Mouse (Mus musculus) gonadal fat pad, adult 2 months (tissue): ENCODE results near the gene Det1. TPM values are rescaled to one million over a fixed set of nuclear protein-coding genes. Genes with fewer than 3 reads are reported as not detected.
A peak's percentile ranks its signal among the peaks of the same experiment; 100 is the strongest.

Source experiments
- DNase-seq: peaks from one replicate; pipeline ENCODE4 v3.0.0-alpha.2; 2012; ENCODE audit warnings: low read depth
- polyA plus RNA-seq: library from polyadenylated mRNA; depleted of rRNA; stranded (reverse); fragments of >200 nt; gene quantifications from 2 replicates; pipeline ENCODE4 v1.2.3, GENCODE M21; 2012

The Det1 gene
- polyA plus RNA-seq, 1 experiment, result 16.7 TPM

DNA sequence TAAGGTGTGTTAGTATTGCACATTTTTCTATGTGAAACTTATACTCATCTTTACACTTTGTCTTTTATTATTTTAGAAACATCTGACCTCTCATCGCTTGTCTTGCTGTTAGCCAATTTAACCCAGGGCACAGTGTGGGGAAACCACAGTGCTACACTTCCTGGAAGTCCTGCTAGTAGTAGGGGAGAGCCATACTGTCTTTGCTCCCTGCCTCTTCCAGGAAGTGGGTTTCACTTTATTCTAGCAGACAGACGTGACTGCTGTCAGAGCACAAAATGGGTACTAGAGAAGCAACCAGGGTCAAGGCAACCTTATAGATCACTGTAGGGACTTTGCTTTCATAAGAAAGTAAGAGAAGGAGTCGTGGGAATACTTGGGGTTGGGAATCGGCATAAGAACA is 7.0 kb upstream of the Det1 start:
- DNase-seq, result no peak

DNA sequence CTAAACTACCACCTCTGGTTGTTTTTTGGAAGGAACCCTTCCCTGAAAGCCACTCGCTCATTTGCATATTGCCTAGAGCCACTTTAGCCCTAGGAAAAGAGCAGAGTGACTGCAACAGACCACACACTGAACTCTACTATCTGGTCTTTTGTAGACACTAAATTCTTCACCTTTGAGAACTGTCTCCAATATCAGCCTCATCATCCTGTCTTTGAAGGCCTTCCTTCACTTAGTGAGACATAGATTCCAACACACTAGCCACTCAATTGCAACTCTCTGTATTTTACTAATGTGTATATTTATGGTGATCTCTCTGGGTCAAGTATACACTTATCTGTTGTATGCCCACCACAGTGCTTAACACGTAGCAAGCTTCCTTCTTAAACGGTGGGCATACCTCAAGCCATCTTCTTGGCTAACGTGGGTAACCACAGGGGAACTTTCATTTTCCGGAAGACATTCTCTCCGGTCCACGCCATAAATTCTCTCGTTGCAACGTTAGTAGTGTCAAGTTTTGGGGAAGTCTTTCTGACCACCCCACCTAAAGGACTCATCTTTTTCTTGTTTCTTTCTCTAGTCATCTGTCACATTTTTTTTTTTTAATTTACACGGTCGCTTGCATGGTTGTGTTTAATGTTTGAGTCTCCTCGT is 872 bp downstream of the Det1 start:
- DNase-seq, result no peak

DNA sequence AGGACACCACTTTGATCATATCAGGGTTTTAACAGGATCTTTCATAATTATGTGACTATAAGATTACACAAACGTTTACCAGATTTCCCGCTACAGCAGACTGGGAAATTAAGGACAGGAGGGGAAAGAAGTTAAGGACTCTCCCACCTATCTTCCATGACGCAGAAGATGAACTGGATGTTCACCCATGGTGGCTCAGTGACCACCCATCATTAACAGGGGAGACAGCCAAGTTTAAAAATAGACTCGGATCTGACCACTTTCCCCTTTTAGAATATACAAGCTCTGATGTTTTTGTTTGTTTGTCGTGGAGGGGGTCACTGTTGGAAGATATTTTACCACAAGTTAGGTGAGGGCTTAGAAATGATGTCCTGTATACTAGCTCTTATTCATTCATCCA is 5.5 kb downstream of the Det1 start:
- no peak for DNase-seq

DNA sequence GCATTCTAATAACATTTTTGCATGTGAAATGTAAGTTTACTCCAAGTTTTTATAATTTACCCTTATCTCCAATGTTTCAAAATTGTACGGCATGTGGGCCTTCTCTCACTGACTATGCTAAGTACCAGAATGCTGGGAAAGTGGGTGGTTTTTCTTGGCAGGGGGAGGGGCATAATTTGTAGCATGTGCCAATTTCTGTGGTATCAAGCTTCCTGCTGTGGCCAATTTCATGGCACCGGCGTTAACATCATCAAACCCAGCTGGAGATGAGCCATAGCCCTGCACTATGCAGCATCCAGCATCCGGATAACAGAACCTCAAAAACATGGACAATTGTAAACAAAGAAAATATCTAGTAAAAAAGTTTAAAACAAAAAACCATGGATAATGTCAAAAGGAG is 9.8 kb downstream of the Det1 start:
- no peak for DNase-seq

GRCm38 (mm10) chr7:78835656-78836055 is 11.4 kb downstream of the Det1 start:
- DNase-seq, result no peak

DNA sequence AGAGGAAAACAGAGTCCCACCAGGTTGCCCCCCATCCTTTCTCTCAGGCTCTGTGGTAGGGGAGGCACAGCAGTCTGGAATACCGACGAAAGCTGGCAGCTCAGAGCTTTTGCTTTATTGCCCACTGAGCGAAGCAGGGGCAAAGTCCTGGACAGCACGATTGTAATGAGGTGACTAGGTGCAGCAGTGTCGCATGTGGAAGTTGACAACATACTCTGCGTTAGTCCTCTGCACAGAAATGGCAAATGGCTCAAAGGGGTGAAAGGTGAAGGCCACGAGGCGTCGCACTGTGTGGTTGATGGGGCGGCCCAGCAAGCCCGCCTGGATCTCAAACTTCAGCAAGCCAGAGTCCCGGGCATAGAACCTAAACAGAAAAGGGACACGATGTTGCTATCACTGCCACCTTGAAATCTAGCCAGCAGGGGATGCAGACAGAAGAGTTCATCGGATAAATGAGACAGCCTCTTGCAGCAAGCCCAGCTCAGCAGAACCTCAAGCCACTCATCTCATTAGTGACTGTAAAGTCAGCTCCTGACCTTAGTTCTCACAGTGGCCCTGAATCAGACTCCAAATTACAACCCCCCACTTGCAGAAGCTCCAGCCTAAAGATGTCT is 19.2 kb downstream of the Det1 start:
- no peak for DNase-seq

- no peak for DNase-seq
Measured at GRCm38 (mm10) chr7:78826682-78827385, 20.2 kb downstream of the Det1 start.

DNA sequence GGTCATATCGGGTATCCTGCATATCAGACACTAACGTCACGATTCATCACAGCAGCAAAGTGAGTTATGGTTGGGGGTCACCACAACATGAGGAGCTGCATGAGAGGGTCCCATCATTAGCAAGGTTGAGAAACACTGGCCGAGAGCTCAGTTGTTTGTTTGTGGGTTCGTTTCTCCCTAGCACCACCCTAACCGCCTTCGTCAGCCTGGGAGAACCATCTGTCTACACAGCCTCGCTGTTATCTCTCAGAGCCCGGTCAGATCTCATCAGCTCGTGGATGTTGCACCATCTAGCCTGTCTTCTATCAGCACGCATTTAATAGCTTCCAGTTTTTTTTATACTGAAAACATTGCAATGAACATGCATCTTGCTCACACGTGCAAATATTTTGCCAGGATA is 28.7 kb downstream of the Det1 start:
- DNase-seq, result no peak

- DNase-seq, result no peak
Measured at GRCm38 (mm10) chr7:78814766-78815165, 32.3 kb downstream of the Det1 start.

DNA sequence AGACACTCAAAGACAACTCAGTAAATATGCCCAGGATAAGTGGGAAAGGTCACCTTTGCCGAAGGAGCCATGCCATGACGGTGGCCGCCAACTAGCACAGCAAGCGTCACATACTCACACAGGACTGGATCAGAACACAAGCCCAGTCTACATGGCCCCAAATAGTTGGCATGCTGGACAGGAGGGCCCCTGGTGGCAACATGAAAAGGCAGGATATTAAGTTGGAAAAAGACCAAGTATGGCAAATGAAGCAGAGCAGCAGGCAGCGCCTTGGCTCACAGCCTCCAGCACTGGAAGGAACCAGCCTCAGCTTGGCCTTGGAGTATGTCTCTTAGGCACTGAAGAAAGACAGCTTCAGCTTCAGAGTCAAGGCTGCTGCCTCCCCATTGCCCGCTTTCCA is 33.3 kb downstream of the Det1 start:
- DNase-seq, result no peak

- DNase-seq, result no peak
Measured at GRCm38 (mm10) chr7:78807192-78807591, 39.9 kb downstream of the Det1 start.

DNA sequence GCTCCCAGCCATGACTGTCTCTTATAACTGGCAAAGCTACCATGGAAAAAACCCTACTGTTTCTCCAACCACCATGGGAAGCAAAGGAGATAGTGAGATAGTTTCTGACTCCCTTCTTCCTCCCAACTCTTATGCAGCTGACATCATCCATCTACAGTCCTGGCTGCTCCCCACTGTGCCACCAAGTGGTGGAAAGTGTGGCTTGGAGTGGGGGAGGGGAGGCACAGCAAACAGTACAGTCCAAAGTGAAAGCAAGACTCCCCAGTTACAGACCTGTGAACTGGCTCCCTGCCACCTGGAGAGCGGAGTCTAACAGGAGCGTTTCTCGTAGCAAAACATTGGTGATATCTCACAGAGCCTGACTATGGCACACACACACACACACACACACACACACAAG is 43.2 kb downstream of the Det1 start:
- DNase-seq, result no peak

DNA sequence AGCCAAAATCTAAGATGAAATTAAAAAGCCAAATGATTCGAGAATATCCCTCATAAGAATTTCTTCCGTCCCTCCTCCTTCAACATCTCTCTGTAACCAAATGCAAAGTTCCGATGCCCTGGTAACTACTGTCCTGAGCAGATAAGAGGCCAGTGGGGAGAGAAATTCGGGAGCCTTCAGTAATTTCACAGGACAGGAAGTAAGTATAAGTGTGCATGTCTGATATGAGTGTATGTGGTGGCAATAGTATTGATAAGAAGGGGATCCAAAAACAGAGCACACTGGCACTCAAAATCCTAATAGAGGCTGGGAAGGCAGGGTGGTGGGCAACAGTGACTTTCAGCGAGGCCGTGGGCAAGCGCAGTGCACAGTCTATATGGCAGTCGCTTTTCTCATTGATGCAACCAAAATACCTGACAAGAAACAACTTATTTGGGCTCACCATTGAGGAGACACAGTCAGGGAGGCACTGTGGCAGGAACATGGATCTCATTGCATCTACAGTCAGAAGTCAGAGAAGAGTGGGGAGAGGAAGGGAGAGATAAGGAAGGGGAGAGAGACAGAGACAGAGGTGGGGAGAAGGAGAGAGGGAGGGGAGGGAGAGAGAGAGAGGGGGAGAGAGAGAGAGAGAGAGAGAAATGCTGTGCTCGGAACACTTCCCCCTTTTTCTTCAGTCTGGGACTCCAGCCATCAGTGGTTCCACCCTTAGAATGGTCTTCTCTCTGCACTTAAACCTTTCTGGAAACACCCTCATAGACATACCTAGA is 47.1 kb downstream of the Det1 start:
- no peak for DNase-seq

DNA sequence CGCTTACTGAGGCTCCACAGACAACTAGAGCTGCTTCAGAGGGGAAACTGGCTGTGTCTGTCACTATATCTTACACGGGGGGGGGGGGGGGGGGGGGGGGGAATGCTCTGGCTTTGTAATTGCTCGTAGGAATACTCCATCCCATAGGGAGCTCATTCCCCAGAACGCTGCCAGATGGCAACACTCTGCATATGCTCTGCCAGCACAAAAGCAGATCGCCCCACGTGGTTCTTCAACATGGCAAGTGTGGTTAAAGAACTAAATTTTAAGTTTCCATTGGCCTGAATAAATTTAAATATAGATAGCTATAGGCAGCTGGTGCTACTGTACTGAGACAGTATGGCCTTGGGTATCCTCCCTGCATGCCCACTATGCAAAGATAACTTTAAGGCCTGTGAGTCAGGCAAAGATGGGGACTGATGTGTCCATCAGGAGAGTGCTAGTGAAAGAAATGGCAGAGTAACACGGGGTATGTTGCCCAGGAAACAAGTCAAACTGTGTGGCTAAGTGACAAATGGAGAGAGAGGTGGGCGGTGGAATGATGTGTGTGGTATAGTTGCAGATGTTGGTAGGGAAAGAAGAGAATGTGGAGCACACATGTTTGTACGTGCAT is 49.1 kb downstream of the Det1 start:
- DNase-seq, result no peak

- no peak for DNase-seq
Measured at GRCm38 (mm10) chr7:78796624-78797023, 50.4 kb downstream of the Det1 start.

GRCm38 (mm10) chr7:78794571-78795092 is 52.4 kb downstream of the Det1 start:
- peak; percentile 63 for DNase-seq

GRCm38 (mm10) chr7:78793895-78794570 is 53.0 kb downstream of the Det1 start:
- DNase-seq, result no peak

DNA sequence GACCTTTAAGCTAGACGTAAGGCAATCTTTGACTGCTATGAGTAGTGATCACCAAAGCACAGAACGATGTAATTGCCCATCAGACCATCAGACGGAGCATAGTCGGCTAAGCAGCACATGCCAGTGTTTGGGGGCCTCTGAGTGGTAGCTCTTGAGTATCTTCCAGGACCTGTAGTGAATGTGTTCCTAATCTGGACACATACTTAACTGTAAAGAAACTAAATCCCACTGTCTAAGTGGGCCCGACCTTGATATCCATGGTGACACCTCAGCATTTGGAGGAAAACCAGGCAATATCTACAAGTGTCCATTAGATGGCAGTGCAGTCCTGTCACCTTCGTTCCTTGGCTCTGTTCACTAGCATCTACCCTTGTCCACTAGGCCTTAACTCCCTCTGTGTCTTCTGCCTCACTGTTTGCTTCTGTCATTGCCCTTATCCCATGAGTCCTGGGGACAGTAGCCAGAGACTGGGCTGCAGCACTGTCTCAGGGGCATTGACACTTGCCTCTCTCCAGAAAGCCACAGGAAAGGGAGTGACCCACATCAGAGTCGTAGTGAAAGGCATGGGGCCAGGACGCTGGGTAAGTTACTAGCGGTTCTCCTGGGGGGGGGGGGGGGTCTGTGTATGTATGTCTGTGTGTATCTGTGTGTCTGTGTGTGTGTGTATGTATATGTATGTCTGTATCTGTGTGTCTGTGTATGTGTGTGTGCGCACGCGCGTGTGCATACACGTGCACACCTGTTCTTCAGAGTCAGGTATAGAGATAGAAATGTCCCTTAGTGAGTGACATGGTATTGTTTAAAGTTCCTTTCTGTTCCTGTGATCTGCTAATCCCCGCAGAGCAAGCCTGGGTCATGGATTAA is 55.5 kb downstream of the Det1 start:
- DNase-seq, result no peak

DNA sequence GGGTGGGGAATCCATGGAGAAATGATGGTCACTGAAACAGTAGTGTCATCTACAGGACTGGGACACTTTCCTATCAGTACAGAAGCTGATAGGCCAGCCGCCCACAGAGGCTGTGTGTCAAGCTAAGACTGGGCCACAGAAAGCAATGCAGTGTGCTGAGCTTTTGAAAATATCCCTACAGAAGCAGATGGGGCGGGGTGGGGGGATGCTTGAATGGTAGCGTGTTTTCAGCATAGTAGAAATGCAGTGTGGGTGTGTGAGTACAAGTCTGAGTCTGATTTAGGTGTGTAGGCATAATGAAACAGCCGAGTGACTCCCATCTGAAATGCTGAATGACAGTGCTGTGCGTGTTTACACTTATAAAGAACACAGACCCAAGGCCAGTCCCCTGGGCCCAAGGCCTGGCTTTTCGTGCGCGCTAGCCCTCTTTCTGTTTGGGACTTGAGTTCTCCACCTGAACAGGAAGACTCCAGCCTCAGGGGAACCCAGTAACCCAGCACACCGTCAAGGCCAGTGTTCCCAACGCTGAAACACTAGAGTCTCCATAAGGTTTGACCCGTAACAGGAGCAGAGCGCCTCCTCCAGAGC is 59.2 kb downstream of the Det1 start:
- DNase-seq, result no peak

DNA sequence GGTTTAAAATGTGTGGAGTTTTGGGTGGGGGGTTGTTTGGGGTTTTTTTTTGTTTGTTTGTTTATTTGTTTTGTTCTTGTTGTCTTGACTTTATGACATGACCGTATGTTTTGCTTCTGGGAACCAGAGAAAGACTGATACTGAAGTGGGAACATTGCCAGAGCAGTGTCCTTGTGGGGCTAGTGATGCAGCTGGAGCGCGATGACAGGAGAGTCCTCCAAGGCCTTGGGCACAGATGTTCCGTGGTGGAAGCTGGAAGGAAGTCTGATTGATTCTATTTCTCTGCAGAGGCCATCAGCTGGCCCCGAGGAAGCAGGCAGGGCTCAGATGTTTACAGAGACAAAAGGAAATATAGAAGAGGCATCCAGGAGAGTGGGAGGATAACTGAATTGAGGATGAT is 61.2 kb downstream of the Det1 start:
- no peak for DNase-seq
